Mouse (Mus musculus) kidney, embryonic 16.5 days (tissue): ENCODE results near the gene Sesn2. TPM values are rescaled to one million over a fixed set of nuclear protein-coding genes. Genes with fewer than 3 reads are reported as not detected.

Experiments used
- ATAC-seq: fragments of 200-750 bp; cut with Nextera tagmentation; 2 replicates; pipeline ENCODE4 v1.8.0; 2017; ENCODE audit warnings: moderate TSS enrichment; ENCODE audit not compliant: low FRiP score, low TSS enrichment
- H3K27ac ChIP-seq: fragments of 300-500 bp; sonication (generic); 2 replicates; pipeline ENCODE4 v1.5.1; 2014; ENCODE audit warnings: low read length
- H3K27me3 ChIP-seq: fragments of 300-500 bp; sonication (generic); 2 replicates; pipeline ENCODE4 v1.6.1; 2014; ENCODE audit warnings: low read length, control low read depth, mixed read lengths; ENCODE audit not compliant: insufficient read depth
- H3K36me3 ChIP-seq: fragments of 300-500 bp; sonication (generic); 2 replicates; pipeline ENCODE4 v1.6.1; 2014; ENCODE audit warnings: low read length, control low read depth, mixed read lengths; ENCODE audit not compliant: insufficient read depth
- H3K4me1 ChIP-seq: fragments of 300-500 bp; sonication (generic); 2 replicates; pipeline ENCODE4 v1.6.1; 2014; ENCODE audit warnings: low read length, control low read depth, mixed read lengths; ENCODE audit not compliant: insufficient read depth
- H3K4me2 ChIP-seq: fragments of 300-500 bp; sonication (generic); replicated peaks from 2 replicates; pipeline ENCODE4 v1.6.1; 2014; ENCODE audit warnings: low read depth, low read length
- H3K4me3 ChIP-seq: fragments of 300-500 bp; sonication (generic); 2 replicates; pipeline ENCODE4 v1.5.1; 2014; ENCODE audit warnings: mild to moderate bottlenecking, low read length
- H3K9ac ChIP-seq: fragments of 300-500 bp; sonication (generic); replicated peaks from 2 replicates; pipeline ENCODE4 v1.6.1; 2014; ENCODE audit warnings: low read length
- H3K9me3 ChIP-seq: fragments of 300-500 bp; sonication (generic); 2 replicates; pipeline ENCODE4 v1.6.1; 2016; ENCODE audit warnings: low read length, control low read depth
- WGBS: fragments of 180-500 bp; shearing (Covaris S2); extraction: QIAGEN DNeasy Blood & Tissue Kit; methylation state at CpG from one replicate; pipeline ENCODE4 v1.1.7; 2014; 5-methylcytosine and 5-hydroxymethylcytosine counted together
- polyA plus RNA-seq: library from polyadenylated mRNA; unstranded; fragments of >200 nt; fragmentation: Nextera tagmentation; extraction: Ambion mirVana; gene quantifications from 2 replicates; pipeline ENCODE4 v1.2.1, GENCODE M21; 2015

Sesn2 gene
- polyA plus RNA-seq, 1 experiment from 2014 or later = 21.2 TPM

GRCm38 (mm10) chr4:132505034-132505738 lies 5.1 kb downstream of the Sesn2 start:
- H3K27me3 ChIP-seq = no peaks in the 10 kb centered on the region
- no peak for ATAC-seq
- 64% methylated on average over 6 of the region's 6 CpGs for WGBS
- H3K9ac ChIP-seq = no peak overlapping the region
- no peaks in the 10 kb centered on the region for H3K36me3 ChIP-seq
- H3K4me2 ChIP-seq = no peak overlapping the region
- peaks cover 35% of the 10 kb centered on the region for H3K4me1 ChIP-seq
- H3K4me3 ChIP-seq = no peak overlapping the region
- no peaks in the 10 kb centered on the region for H3K9me3 ChIP-seq
- H3K27ac ChIP-seq = no peak overlapping the region

DNA sequence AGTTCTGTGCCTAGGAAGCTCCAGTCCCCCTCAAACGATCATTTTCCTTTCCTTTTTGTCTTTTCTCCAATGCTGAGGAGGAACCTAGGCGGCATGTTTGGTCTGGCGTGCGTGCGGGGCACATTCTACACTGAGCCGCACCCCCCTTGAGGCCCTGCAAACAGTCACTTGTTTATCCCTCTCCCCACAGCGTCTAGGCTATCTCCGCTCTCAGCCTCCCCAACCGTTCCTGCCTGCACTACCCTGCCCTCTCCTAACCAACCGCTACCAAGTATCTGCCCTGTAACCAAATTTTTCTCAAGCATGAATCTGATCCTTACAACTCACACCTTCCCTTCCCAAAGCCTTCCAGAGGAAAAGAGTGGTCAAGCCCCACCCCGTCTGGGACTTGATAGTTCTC lies 7.0 kb downstream of the Sesn2 start:
- Histone ChIP-seq H3K27ac (0 out of 2 replicates have a peak overlapping the region, but pooled peaks have one; percentile 7), H3K4me1 (peaks cover 25% of the 10 kb centered on the region), H3K9me3 (no peaks in the 10 kb centered on the region), H3K9ac (no peak overlapping the region), H3K27me3 (no peaks in the 10 kb centered on the region), H3K4me2 (no peak overlapping the region), H3K4me3 (no peak overlapping the region), H3K36me3 (peaks cover 13% of the 10 kb centered on the region; the same call in 1 of the 2 replicates)
- WGBS = 67% methylated on average over 11 of the region's 11 CpGs
- ATAC-seq = 0 out of 2 replicates have a peak, but pooled peaks have one; percentile 27

- no peak for ATAC-seq
- H3K9me3 ChIP-seq = no peaks in the 10 kb centered on the region
- no peaks in the 10 kb centered on the region for H3K27me3 ChIP-seq
- peaks cover 29% of the 10 kb centered on the region; the same call in 1 of the 2 replicates for H3K36me3 ChIP-seq
- H3K27ac ChIP-seq = no peak overlapping the region
- H3K4me2 ChIP-seq = no peak overlapping the region
- no peak overlapping the region for H3K4me3 ChIP-seq
- no peak overlapping the region for H3K9ac ChIP-seq
- WGBS = 96% methylated on average over 6 of the region's 6 CpGs
- peaks cover 15% of the 10 kb centered on the region for H3K4me1 ChIP-seq
These were observed 8.7 kb downstream of the Sesn2 start for GRCm38 (mm10) chr4:132501639-132502038.

GRCm38 (mm10) chr4:132494271-132494918 lies 15.9 kb downstream of the Sesn2 start:
- H3K9ac ChIP-seq = no peak overlapping the region
- H3K36me3 ChIP-seq = peaks cover 49% of the 10 kb centered on the region; the same call in 1 of the 2 replicates
- H3K4me2 ChIP-seq = no peak overlapping the region
- H3K27me3 ChIP-seq = no peaks in the 10 kb centered on the region
- H3K4me3 ChIP-seq = no peak overlapping the region
- no peak overlapping the region for H3K27ac ChIP-seq
- no peak for ATAC-seq
- H3K9me3 ChIP-seq = no peaks in the 10 kb centered on the region
- WGBS = 86% methylated on average over 20 of the region's 20 CpGs
- H3K4me1 ChIP-seq = peaks cover 4% of the 10 kb centered on the region; the same call in 1 of the 2 replicates

DNA sequence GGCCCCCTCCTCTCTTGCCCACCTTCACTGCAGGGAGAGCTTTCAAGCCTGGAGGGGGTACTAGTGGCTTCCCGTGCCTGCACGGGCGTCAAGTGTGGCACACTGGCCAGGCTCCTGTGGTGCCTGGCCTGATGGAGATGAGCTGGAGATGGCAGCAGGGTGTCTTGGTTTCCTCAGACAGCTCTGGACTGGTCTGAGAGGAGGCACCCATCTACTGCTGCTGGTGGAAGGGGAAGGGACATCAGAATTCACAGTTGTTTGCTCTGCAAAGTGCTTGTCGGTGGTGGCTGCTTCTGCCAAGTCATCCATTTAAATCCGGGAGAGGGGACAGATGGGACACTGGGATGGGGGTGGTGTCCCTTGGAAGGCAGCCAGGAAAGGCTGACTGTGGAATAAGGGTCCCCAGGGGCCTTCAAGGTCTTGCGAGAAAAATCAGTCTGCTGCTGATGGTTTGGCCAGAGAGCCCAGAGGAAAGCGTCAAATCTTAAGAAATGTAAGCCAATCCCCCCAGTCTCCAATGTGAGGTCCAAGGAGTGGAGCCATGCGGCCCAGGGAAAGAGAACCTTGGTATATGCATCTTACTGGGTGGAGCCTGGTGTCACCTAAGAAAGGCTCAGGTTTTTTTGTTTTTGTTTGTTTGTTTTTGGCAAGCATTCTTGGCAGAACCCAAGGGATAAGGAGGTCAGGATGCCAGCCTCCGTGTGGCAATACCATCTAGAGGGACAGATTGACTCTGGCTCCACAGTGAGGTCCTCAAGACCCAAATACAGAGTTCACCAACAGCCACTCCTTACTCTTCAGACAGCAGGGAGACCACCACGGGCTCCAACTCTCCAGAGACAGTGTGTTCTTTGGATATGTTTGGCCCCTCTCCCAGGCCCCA lies 17.9 kb downstream of the Sesn2 start:
- ATAC-seq = no peak
- no peak overlapping the region for H3K4me2 ChIP-seq
- peaks cover 4% of the 10 kb centered on the region; the same call in 1 of the 2 replicates for H3K4me1 ChIP-seq
- no peak overlapping the region for H3K27ac ChIP-seq
- H3K9me3 ChIP-seq = no peaks in the 10 kb centered on the region
- no peaks in the 10 kb centered on the region for H3K27me3 ChIP-seq
- 63% methylated on average over 10 of the region's 10 CpGs for WGBS
- no peak overlapping the region for H3K4me3 ChIP-seq
- H3K36me3 ChIP-seq = peaks cover 31% of the 10 kb centered on the region; the same call in 1 of the 2 replicates
- H3K9ac ChIP-seq = no peak overlapping the region

DNA sequence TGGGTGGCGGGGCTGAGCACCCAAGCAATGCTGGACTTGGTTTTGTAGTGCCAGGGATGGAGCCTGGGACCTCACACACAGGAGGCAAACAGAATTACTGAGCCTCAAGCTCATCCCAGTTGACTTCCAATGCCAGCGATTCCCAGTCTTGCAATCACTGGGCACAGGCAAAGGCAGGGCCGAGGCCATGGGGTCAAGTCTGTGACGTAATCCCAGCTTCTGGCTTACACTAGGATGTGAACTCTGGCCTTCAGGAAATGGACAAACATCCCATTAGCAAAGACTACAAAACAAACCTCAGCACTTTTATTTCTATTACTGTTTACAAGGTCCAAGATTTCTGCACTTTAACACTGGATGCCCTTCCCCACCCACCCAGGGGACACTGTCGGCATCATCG lies 18.6 kb downstream of the Sesn2 start:
- no peak overlapping the region for H3K4me2 ChIP-seq
- ATAC-seq = no peak
- 69% methylated on average over 6 of the region's 6 CpGs for WGBS
- H3K4me1 ChIP-seq = peaks cover 4% of the 10 kb centered on the region; the same call in 1 of the 2 replicates
- no peak overlapping the region for H3K4me3 ChIP-seq
- no peaks in the 10 kb centered on the region for H3K9me3 ChIP-seq
- no peak overlapping the region for H3K9ac ChIP-seq
- H3K27me3 ChIP-seq = no peaks in the 10 kb centered on the region
- H3K27ac ChIP-seq = no peak overlapping the region
- H3K36me3 ChIP-seq = peaks cover 24% of the 10 kb centered on the region; the same call in 1 of the 2 replicates

GRCm38 (mm10) chr4:132491057-132491456 lies 19.2 kb downstream of the Sesn2 start:
- Histone ChIP-seq H3K4me1 (peaks cover 4% of the 10 kb centered on the region; the same call in 1 of the 2 replicates), H3K27ac (no peak overlapping the region), H3K9ac (no peak overlapping the region), H3K4me2 (no peak overlapping the region), H3K36me3 (peaks cover 18% of the 10 kb centered on the region; the same call in 1 of the 2 replicates), H3K9me3 (no peaks in the 10 kb centered on the region), H3K4me3 (no peak overlapping the region), H3K27me3 (no peaks in the 10 kb centered on the region)
- 91% methylated on average over 8 of the region's 8 CpGs for WGBS
- no peak for ATAC-seq

- H3K9ac ChIP-seq = no peak overlapping the region
- WGBS = 93% methylated on average over 13 of the region's 15 CpGs
- no peaks in the 10 kb centered on the region for H3K9me3 ChIP-seq
- peaks cover 16% of the 10 kb centered on the region; the same call in 1 of the 2 replicates for H3K36me3 ChIP-seq
- peaks cover 4% of the 10 kb centered on the region; the same call in 1 of the 2 replicates for H3K4me1 ChIP-seq
- ATAC-seq = no peak
- H3K27ac ChIP-seq = no peak overlapping the region
- H3K4me3 ChIP-seq = no peak overlapping the region
- no peaks in the 10 kb centered on the region for H3K27me3 ChIP-seq
- no peak overlapping the region for H3K4me2 ChIP-seq
These were observed 19.9 kb downstream of the Sesn2 start for GRCm38 (mm10) chr4:132490273-132491010.

GRCm38 (mm10) chr4:132488976-132489375 lies 21.3 kb downstream of the Sesn2 start:
- Histone ChIP-seq H3K4me2 (no peak overlapping the region), H3K27ac (no peak overlapping the region), H3K9me3 (no peaks in the 10 kb centered on the region), H3K27me3 (no peaks in the 10 kb centered on the region), H3K36me3 (peaks cover 3% of the 10 kb centered on the region; the same call in 1 of the 2 replicates), H3K4me3 (no peak overlapping the region), H3K4me1 (peaks cover 4% of the 10 kb centered on the region; the same call in 1 of the 2 replicates), H3K9ac (no peak overlapping the region)
- no peak for ATAC-seq
- 64% methylated on average over 6 of the region's 6 CpGs for WGBS
